Mouse (Mus musculus): ENCODE results near the gene Alkbh2.

DNA sequence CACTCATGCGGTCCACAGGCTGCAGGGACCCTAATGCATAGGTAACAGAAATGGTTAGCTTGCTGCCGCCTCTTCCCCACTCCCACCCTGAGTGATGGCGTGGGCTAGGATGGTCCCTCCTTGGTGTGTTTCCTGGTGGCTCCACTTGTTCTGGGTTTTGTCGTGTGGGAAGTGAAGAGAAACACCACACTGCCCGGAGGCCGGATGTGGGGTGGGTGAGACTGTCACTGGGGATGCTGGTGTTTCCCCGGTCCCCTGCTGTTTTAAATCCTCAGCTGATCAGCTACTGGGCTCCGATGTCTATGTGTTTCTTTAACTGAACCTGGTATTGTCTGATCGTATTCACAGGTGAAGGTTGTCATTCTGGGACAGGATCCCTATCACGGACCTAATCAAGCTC, 7.5 kb upstream of the Alkbh2 start:
- TF ChIP-seq GATA1 (IDR thresholded peaks at IDR 0.05; ENCODE audit: borderline replicate concordance, low read length) (no peak), FLI1 (IDR thresholded peaks at IDR 0.05; ENCODE audit: low read length) (no peak)
